Mouse (Mus musculus): ENCODE results near the gene Abca1.

The Abca1 gene

GRCm38 (mm10) chr4:53009183-53009582 is 150.5 kb downstream of the Abca1 start:
- DNase-seq (ENCODE audit: low spot score) = no peak

GRCm38 (mm10) chr4:53000154-53000553 is 159.5 kb downstream of the Abca1 start:
- no peak for DNase-seq (ENCODE audit: low spot score)

GRCm38 (mm10) chr4:52999449-52999848 is 160.2 kb downstream of the Abca1 start:
- no peak for DNase-seq (ENCODE audit: low spot score)

- no peak for DNase-seq (ENCODE audit: low spot score)
Measured at GRCm38 (mm10) chr4:52989248-52989647, 170.4 kb downstream of the Abca1 start, which contains the start of gene Nipsnap3a. Gene Nipsnap3a (plus strand): TSS chr4:52989272.

GRCm38 (mm10) chr4:52986266-52986665 is 173.4 kb downstream of the Abca1 start:
- no peak for DNase-seq (ENCODE audit: low spot score)

- DNase-seq (ENCODE audit: low spot score) = no peak
Measured at GRCm38 (mm10) chr4:52985216-52985615, 174.5 kb downstream of the Abca1 start.

Data from ovary, postnatal 10 days (tissue).